Mouse (Mus musculus) spleen, adult 2 months (tissue): Measurements from ENCODE around the gene Tmem160. TPM values are rescaled to one million over a fixed set of nuclear protein-coding genes. Genes with fewer than 3 reads are reported as not detected.

Source experiments
- DNase-seq, 2 experiments: peaks; one replicate each; pipeline versions ENCODE4 v3.0.0 to v3.0.0-alpha.2; 2012 to 2021; ENCODE audit warnings: low spot score in 2 of 2, low read depth in 1 of 2
- H3K27ac ChIP-seq: fragments of 200-500 bp; 2 replicates; pipeline ENCODE4 v1.5.1; 2012; ENCODE audit warnings: low read length, inconsistent platforms; ENCODE audit not compliant: insufficient read depth
- H3K27me3 ChIP-seq: fragments of 200-500 bp; 2 replicates; pipeline ENCODE4 v1.6.1; 2012; ENCODE audit warnings: mild to moderate bottlenecking, moderate library complexity, low read length, inconsistent platforms; ENCODE audit not compliant: control insufficient read depth, insufficient read depth
- H3K36me3 ChIP-seq: fragments of 200-500 bp; 2 replicates; pipeline ENCODE4 v1.6.1; 2012; ENCODE audit warnings: mild to moderate bottlenecking, low read length, inconsistent platforms; ENCODE audit not compliant: control insufficient read depth, insufficient read depth
- H3K4me1 ChIP-seq: fragments of 200-500 bp; 2 replicates; pipeline ENCODE4 v1.6.1; 2011; ENCODE audit warnings: inconsistent platforms; ENCODE audit not compliant: control insufficient read depth, insufficient read depth, insufficient read length
- H3K4me3 ChIP-seq: fragments of 200-500 bp; 2 replicates; pipeline ENCODE4 v1.5.1; 2011; ENCODE audit warnings: mild to moderate bottlenecking, inconsistent platforms; ENCODE audit not compliant: insufficient read depth, insufficient read length; ENCODE audit errors: extremely low read depth
- CTCF ChIP-seq: fragments of 200-500 bp; IDR thresholded peaks from 2 replicates; pipeline ENCODE4 v1.5.1; 2011; ENCODE audit warnings: mild to moderate bottlenecking, inconsistent platforms; ENCODE audit not compliant: insufficient read depth, insufficient read length, insufficient replicate concordance; ENCODE audit errors: extremely low read depth
- POLR2A ChIP-seq: fragments of 200-500 bp; IDR thresholded peaks from 2 replicates; pipeline ENCODE4 v1.6.1; 2011; ENCODE audit warnings: low read depth, low read length, inconsistent platforms
- WGBS: fragments of 180-500 bp; shearing (Covaris S2); methylation state at CpG from one replicate; pipeline ENCODE4 v1.1.7; 2018; 5-methylcytosine and 5-hydroxymethylcytosine counted together
- polyA plus RNA-seq: library from polyadenylated mRNA; depleted of rRNA; stranded (reverse); fragments of >200 nt; gene quantifications from 2 replicates; pipeline ENCODE4 v1.2.3, GENCODE M21; 2012

Gene Tmem160
- polyA plus RNA-seq, 1 experiment, result 118 TPM

DNA sequence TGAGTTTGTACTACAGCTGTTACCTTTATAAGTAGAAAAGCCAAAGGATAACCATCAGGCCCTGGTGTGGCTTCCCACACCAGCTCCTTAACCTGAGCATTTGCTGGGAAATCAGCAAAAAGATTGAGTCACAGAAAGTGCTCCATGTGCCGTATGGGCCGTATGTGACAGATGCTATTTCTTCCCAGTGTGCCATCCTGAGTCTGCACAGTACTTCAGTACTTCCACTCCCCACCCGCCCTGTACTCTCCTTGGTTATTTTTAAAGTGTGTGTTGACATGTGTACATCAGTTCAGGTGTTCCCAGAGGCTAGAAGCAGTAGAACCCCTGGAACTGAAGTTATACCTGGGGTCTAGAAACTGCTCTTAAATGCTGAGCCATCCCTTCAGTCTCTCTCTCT is 45.6 kb upstream of the Tmem160 start:
- 93% methylated on average over 3 of the region's 3 CpGs for WGBS
- Histone ChIP-seq H3K36me3 (0 out of 2 replicates have a peak, but pooled peaks cover 1% of the 10 kb centered on the region), H3K4me1 (peaks cover 29% of the 10 kb centered on the region), H3K27me3 (no peaks in the 10 kb centered on the region), H3K4me3 (no peak overlapping the region), H3K27ac (no peak overlapping the region)
- DNase-seq, result no peak
- TF ChIP-seq CTCF, result no peak
- no peak for TF ChIP-seq POLR2A

DNA sequence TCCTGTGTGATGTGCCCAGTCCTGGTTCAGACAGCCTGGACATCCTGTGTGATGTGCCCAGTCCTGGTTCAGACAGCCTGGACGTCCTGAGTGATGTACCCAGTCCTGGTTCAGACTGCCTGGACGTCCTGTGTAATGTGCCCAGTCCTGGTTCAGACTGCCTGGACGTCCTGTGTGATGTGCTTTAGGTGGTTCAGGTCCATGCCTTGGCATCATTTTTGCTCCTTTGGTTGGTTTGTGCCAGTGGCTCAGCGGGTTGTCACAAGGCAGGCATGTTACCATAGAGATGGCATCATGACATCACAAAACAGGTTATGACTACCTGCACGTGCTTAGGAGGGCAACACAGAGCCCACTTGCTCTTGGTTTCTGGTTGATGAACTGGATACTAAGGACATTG is 41.5 kb upstream of the Tmem160 start:
- WGBS, result 89% methylated on average over 5 of the region's 5 CpGs
- H3K4me1 ChIP-seq, result peaks cover 4% of the 10 kb centered on the region; the same call in 1 of the 2 replicates
- H3K27ac ChIP-seq, result no peak overlapping the region

GRCm38 (mm10) chr7:16412220-16412896 is 40.2 kb upstream of the Tmem160 start:
- Histone ChIP-seq H3K27me3 (no peaks in the 10 kb centered on the region), H3K4me1 (no peaks in the 10 kb centered on the region), H3K36me3 (peaks cover 9% of the 10 kb centered on the region), H3K4me3 (no peak overlapping the region), H3K27ac (no peak overlapping the region)
- DNase-seq, result no peak
- TF ChIP-seq CTCF (no peak), POLR2A (no peak)
- 85% methylated on average over 8 of the region's 8 CpGs for WGBS

More for the DNA sequence above, 41.5 kb upstream of the Tmem160 start:
- Histone ChIP-seq H3K27me3 (no peaks in the 10 kb centered on the region), H3K4me3 (no peak overlapping the region), H3K36me3 (no peaks in the 10 kb centered on the region)
- no peak for DNase-seq
- TF ChIP-seq POLR2A, result no peak
- TF ChIP-seq CTCF, result no peak

- H3K36me3 ChIP-seq, result peaks cover 14% of the 10 kb centered on the region
- H3K4me1 ChIP-seq, result no peaks in the 10 kb centered on the region
- no peak for TF ChIP-seq POLR2A
- no peak for TF ChIP-seq CTCF
- no peaks in the 10 kb centered on the region for H3K27me3 ChIP-seq
- H3K4me3 ChIP-seq, result no peak overlapping the region
- no peak for DNase-seq
- no peak overlapping the region for H3K27ac ChIP-seq
- WGBS, result 96% methylated on average over 2 of the region's 2 CpGs
These were observed 39.6 kb upstream of the Tmem160 start for GRCm38 (mm10) chr7:16412930-16413329.

- 90% methylated on average over 3 of the region's 3 CpGs for WGBS
- Histone ChIP-seq H3K27me3 (no peaks in the 10 kb centered on the region), H3K27ac (no peak overlapping the region), H3K4me3 (no peak overlapping the region), H3K4me1 (no peaks in the 10 kb centered on the region), H3K36me3 (peaks cover 25% of the 10 kb centered on the region)
- no peak for DNase-seq
- TF ChIP-seq CTCF (no peak), POLR2A (no peak)
These were observed 37.2 kb upstream of the Tmem160 start for GRCm38 (mm10) chr7:16415426-16415825.

DNA sequence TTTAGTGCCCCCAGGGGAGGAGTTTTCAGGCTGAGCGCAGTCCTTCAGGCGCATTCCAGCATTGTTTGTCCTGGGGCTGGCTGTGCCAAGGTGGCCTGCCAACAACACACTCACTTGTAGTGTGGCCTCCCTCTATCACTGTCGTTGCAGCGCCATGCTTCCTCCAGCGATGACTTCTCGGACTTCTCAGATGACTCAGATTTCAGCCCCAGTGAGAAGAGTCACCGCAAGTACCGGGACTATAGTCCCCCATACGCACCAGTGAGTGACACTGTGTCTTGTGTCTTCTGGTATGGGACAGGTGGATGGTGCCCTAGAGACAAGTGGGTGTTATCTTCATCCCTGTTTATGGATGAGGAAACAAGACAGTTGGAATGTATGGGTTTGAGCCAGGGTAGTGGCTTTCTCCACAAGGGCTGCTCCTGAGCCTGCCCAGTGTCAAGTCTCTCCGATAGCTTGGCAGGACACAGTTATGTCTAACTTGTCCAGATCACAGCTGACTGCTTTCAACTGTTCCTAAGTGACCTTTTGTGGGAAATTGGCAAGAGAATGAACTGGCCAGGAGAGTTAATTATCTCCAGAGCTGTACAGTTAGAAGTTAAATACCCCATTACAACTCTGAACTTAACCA is 35.3 kb upstream of the Tmem160 start:
- Histone ChIP-seq H3K4me3 (no peak overlapping the region), H3K4me1 (no peaks in the 10 kb centered on the region), H3K27me3 (no peaks in the 10 kb centered on the region), H3K27ac (no peak overlapping the region), H3K36me3 (peaks cover 34% of the 10 kb centered on the region)
- TF ChIP-seq CTCF (no peak), POLR2A (no peak)
- DNase-seq, result no peak
- 93% methylated on average over 10 of the region's 10 CpGs for WGBS

DNA sequence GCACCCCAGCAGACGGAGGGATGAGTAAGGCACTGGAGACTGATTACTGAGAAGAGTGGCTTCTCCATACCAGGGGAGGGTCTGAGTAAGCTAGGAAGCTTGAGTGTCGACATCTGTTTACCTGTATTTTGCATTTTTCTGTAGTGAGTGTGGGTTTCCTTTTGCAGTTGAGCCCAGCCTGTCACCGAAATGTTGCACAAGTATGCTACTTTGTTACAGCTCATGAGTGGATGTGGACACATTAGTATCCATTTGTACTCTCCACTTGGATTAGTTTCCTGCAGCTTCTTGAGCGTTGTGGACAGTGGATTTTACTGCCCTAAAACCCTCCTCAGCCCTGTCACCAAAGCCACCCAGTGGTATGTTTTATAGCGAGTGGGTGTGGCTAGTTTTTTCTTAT is 33.9 kb upstream of the Tmem160 start:
- H3K4me1 ChIP-seq, result no peaks in the 10 kb centered on the region
- no peaks in the 10 kb centered on the region for H3K27me3 ChIP-seq
- WGBS, result 91% methylated on average over 5 of the region's 5 CpGs
- TF ChIP-seq CTCF, result no peak
- no peak for TF ChIP-seq POLR2A
- no peak overlapping the region for H3K4me3 ChIP-seq
- H3K27ac ChIP-seq, result no peak overlapping the region
- peaks cover 40% of the 10 kb centered on the region for H3K36me3 ChIP-seq
- DNase-seq, result no peak
